Mouse (Mus musculus): ENCODE data around the gene Bcam. TPM values are rescaled to one million over a fixed set of nuclear protein-coding genes. Genes with fewer than 3 reads are reported as not detected.

Gene Bcam
- 298 TPM for polyA plus RNA-seq (2014; fragmentation: Illumina TruSeq; extraction: RNeasy Lipid Tissue Mini Kit (QIAGEN cat#74804); ENCODE audit: insufficient read depth, low read depth, low replicate concordance)

DNA sequence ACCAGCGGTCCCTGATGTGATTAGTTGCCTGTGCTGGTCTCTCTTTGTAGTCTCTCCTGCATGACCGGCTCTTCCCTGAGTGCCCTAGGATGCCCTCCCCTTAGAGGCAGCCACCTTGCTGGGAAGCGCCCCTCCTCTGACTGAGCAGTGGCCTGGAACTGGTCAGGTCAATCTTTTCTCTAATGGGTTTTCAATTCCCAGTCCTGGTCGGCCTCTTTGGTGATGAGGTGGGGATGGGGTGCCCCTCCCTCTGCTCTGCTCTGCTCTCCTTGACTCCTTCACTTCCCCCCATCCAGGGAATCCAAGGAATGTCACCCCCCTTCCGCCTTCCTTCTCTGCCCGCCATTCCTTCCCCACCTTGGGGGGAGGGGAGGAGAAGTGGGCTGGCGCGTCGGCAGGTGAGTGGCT, at the start of gene Bcam:
Gene Bcam (minus strand): TSS at position 33 of the 408 bp plus-strand sequence.

DNA sequence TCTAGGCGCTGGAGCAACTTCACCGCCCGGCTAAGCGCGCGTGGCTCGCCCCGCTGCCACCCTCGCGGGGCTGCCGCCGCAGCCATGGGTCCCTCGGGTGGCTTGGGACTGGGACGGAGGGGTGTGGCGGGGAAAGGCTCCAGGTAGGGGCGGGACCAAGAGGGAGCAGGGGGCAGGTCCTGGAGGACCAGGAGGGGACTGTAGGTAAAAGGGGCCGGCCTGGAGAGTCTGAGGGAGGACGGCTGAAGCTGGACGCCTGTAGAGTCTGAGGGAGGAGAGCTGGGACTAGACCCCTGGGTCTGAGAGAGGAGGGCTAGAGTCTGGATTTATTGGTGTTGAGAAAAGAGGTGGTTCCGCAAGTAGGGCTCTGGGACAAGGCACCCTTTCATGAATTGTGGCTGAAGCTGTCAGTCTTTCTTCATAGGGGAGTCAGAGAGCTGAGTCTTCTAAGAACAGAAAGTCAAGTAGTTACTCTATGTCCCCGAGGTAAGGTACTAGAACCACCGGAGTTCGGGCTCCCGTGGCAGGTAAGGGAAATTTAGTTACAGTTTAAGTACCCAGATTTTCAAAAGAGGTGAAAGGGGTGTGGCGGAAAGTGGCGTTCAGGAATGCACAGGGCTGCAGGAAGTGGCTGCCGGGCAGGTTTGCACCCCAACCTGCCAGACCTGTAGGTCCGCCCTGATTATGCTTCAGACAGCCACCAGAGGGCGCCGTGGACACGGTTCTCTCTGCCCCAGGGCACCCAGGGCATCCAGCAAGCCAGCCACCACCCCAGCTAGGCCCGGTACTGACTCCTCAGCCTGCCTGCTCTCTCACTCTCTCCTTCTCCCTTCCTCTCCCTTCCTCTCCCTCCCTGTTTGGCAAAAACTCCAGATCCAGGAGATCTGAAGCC, 26.1 kb upstream of the Bcam start, which contains the start of gene Cblc:
Gene Cblc (minus strand): TSS at position 113 of the 892 bp plus-strand sequence.

DNA sequence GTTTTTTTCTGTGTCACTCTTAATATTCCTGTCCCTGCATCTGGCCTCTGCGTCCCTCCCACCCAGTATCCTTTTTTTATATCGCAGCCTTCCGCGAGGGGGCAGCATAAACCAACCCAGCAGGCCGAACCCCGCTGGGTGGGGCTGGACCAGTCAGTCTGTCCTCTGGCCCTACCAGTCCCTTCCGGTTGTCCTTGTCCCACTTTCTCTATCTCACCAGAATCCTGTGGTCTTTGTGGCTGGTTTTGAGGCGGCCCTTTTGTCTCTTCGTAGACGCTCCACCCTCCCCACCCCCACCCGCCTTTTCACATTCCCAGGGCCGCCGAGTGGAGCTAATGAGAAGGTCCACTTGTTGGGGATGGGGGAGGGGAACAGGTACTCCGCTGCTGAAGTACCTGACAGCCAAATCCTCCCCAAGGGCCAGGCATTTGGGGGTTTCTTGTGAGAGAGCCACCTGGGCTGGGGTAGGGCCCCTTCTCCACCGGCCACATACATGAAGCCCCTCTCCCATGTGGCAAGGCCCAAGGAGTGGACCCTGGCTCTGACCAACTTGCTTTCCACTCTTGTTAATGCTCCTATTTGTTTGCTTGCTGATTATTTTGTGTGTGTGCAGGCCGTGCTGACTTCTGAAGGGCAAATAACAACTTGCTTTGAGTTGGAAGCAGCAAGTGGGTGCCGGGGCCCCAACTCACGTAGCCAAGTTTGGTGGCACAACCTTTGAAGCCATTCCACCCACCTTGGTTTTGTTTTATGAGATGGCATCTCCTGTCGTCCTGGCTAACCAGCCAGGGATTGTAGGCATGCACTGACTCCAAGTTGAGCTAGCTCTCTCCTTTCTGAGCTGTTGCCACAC, 20.4 kb downstream of the Bcam start, which contains the start of gene Nectin2:
Gene Nectin2 (minus strand): TSS at position 267 of the 853 bp plus-strand sequence.

DNA sequence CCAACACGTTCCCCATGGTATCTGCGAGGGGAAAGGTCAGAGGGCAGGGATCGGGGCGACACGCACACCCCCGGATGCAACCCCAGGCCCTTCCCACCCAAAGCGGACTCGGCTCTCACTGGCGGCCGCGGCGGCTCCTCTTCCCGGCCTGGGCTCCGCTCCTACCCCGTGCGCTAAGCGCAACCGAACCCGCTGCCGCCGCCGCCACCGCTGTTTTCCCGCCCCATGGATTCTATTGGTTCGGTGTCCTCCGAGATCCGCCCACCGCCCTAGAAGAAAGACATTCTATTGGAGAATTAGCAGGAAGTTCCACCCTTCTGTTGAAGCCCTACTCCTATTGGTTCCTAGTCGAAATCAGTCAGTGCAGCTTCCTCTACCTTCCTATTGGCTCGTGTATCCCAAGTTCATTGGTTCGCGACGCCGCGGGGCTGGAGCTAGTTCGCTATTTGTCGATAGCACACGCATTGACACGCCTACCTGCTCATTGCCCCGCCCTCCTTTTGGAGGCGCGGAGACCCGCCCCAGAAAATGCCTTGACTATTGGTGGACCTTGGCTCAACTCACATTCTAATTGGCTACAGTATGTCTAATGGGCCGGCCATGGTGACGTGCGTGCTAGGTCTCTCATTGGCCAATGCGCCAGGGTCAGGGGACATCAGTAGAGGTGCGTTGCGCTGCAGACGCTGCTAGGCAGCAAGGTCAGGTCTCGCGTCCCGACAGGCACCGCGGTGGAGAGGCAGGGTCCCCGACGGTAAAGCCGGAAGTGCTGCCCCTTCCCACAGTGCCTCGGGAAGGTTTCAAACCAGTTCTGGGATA, 55.4 kb downstream of the Bcam start, which contains the start of gene Tomm40:
Gene Tomm40 (minus strand): TSS at position 200 of the 816 bp plus-strand sequence.

Other genes starting within 250 kb of the Bcam start
- gene Ppp1r37, start 207.9 kb downstream of the Bcam start, polyA plus RNA-seq (2014; fragmentation: Illumina TruSeq; extraction: RNeasy Lipid Tissue Mini Kit (QIAGEN cat#74804); ENCODE audit: insufficient read depth, low read depth, low replicate concordance), result 50.4 TPM
- 1.9 TPM for gene Zfp296, start 193.7 kb downstream of the Bcam start, polyA plus RNA-seq (2014; fragmentation: Illumina TruSeq; extraction: RNeasy Lipid Tissue Mini Kit (QIAGEN cat#74804); ENCODE audit: insufficient read depth, low read depth, low replicate concordance)
- gene Gemin7, start 193.4 kb downstream of the Bcam start, polyA plus RNA-seq (2014; fragmentation: Illumina TruSeq; extraction: RNeasy Lipid Tissue Mini Kit (QIAGEN cat#74804); ENCODE audit: insufficient read depth, low read depth, low replicate concordance), result 93.3 TPM
- gene Clasrp, start 166.5 kb downstream of the Bcam start, polyA plus RNA-seq (2014; fragmentation: Illumina TruSeq; extraction: RNeasy Lipid Tissue Mini Kit (QIAGEN cat#74804); ENCODE audit: insufficient read depth, low read depth, low replicate concordance), result 17.3 TPM
- gene Relb, start 141.6 kb downstream of the Bcam start, polyA plus RNA-seq (2014; fragmentation: Illumina TruSeq; extraction: RNeasy Lipid Tissue Mini Kit (QIAGEN cat#74804); ENCODE audit: insufficient read depth, low read depth, low replicate concordance), result 13.0 TPM
- 45.0 TPM for gene Clptm1, start 106.0 kb downstream of the Bcam start, polyA plus RNA-seq (2014; fragmentation: Illumina TruSeq; extraction: RNeasy Lipid Tissue Mini Kit (QIAGEN cat#74804); ENCODE audit: insufficient read depth, low read depth, low replicate concordance)
- gene Apoc2, start 93.1 kb downstream of the Bcam start, polyA plus RNA-seq (2014; fragmentation: Illumina TruSeq; extraction: RNeasy Lipid Tissue Mini Kit (QIAGEN cat#74804); ENCODE audit: insufficient read depth, low read depth, low replicate concordance), result 10.3 TPM
- gene Gm44805, start 89.6 kb downstream of the Bcam start, polyA plus RNA-seq (2014; fragmentation: Illumina TruSeq; extraction: RNeasy Lipid Tissue Mini Kit (QIAGEN cat#74804); ENCODE audit: insufficient read depth, low read depth, low replicate concordance), result not detected
- not detected for gene Apoc4, start 89.5 kb downstream of the Bcam start, polyA plus RNA-seq (2014; fragmentation: Illumina TruSeq; extraction: RNeasy Lipid Tissue Mini Kit (QIAGEN cat#74804); ENCODE audit: insufficient read depth, low read depth, low replicate concordance)
- 122 TPM for gene Apoc1, start 78.4 kb downstream of the Bcam start, polyA plus RNA-seq (2014; fragmentation: Illumina TruSeq; extraction: RNeasy Lipid Tissue Mini Kit (QIAGEN cat#74804); ENCODE audit: insufficient read depth, low read depth, low replicate concordance)
- gene Apoe, start 71.8 kb downstream of the Bcam start, polyA plus RNA-seq (2014; fragmentation: Illumina TruSeq; extraction: RNeasy Lipid Tissue Mini Kit (QIAGEN cat#74804); ENCODE audit: insufficient read depth, low read depth, low replicate concordance), result 1,026 TPM
- gene Tomm40, start 55.6 kb downstream of the Bcam start, polyA plus RNA-seq (2014; fragmentation: Illumina TruSeq; extraction: RNeasy Lipid Tissue Mini Kit (QIAGEN cat#74804); ENCODE audit: insufficient read depth, low read depth, low replicate concordance), result 28.0 TPM
- gene Nectin2, start 20.5 kb downstream of the Bcam start, polyA plus RNA-seq (2014; fragmentation: Illumina TruSeq; extraction: RNeasy Lipid Tissue Mini Kit (QIAGEN cat#74804); ENCODE audit: insufficient read depth, low read depth, low replicate concordance), result 39.0 TPM
- 9.7 TPM for gene Cblc, start 25.8 kb upstream of the Bcam start, polyA plus RNA-seq (2014; fragmentation: Illumina TruSeq; extraction: RNeasy Lipid Tissue Mini Kit (QIAGEN cat#74804); ENCODE audit: insufficient read depth, low read depth, low replicate concordance)
- 15.6 TPM for gene Bcl3, start 51.8 kb upstream of the Bcam start, polyA plus RNA-seq (2014; fragmentation: Illumina TruSeq; extraction: RNeasy Lipid Tissue Mini Kit (QIAGEN cat#74804); ENCODE audit: insufficient read depth, low read depth, low replicate concordance)
- gene Gm19345, start 81.0 kb upstream of the Bcam start, polyA plus RNA-seq (2014; fragmentation: Illumina TruSeq; extraction: RNeasy Lipid Tissue Mini Kit (QIAGEN cat#74804); ENCODE audit: insufficient read depth, low read depth, low replicate concordance), result not detected
- 0.27 TPM for gene Ceacam16, start 90.3 kb upstream of the Bcam start, polyA plus RNA-seq (2014; fragmentation: Illumina TruSeq; extraction: RNeasy Lipid Tissue Mini Kit (QIAGEN cat#74804); ENCODE audit: insufficient read depth, low read depth, low replicate concordance)
- gene Ceacam19, start 116.9 kb upstream of the Bcam start, polyA plus RNA-seq (2014; fragmentation: Illumina TruSeq; extraction: RNeasy Lipid Tissue Mini Kit (QIAGEN cat#74804); ENCODE audit: insufficient read depth, low read depth, low replicate concordance), result 0.07 TPM
- gene Pvr, start 150.1 kb upstream of the Bcam start, polyA plus RNA-seq (2014; fragmentation: Illumina TruSeq; extraction: RNeasy Lipid Tissue Mini Kit (QIAGEN cat#74804); ENCODE audit: insufficient read depth, low read depth, low replicate concordance), result 17.0 TPM
- gene Igsf23, start 179.7 kb upstream of the Bcam start, polyA plus RNA-seq (2014; fragmentation: Illumina TruSeq; extraction: RNeasy Lipid Tissue Mini Kit (QIAGEN cat#74804); ENCODE audit: insufficient read depth, low read depth, low replicate concordance), result 1.2 TPM
- gene Ceacam20, start 194.4 kb upstream of the Bcam start, polyA plus RNA-seq (2014; fragmentation: Illumina TruSeq; extraction: RNeasy Lipid Tissue Mini Kit (QIAGEN cat#74804); ENCODE audit: insufficient read depth, low read depth, low replicate concordance), result not detected
- gene Nlrp9b, start 220.4 kb upstream of the Bcam start, polyA plus RNA-seq (2014; fragmentation: Illumina TruSeq; extraction: RNeasy Lipid Tissue Mini Kit (QIAGEN cat#74804); ENCODE audit: insufficient read depth, low read depth, low replicate concordance), result not detected